Mouse (Mus musculus): Measurements from ENCODE around the gene Ccr8.

Ccr8 gene

DNA sequence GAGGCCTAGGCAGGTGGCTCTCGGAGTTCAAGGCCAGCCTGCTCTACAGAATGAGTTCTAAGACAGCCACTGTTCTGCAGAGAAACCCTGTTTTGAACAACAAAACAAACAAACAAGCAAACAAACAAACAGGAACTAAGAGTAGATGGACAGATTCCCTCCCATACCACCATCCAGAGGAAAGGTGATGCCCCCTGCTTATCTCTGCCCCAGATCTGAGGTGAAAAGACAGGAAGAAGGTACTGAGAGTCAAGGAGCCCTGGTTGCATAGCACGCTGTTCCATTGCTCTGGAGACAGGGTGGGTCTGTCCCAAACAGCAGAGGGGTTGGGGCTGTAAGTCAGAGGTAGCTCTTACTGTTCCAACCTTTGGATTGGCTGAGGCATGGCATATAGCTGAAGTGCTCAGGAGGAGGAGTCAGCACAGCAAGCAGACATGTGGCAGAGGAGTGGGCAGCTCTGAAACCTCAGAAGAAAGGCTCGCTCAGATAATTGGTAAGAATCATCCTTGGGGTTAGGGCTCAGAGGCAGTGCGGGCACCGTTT is at the start of gene Ccr8:
Gene Ccr8, plus strand, starts transcription at position 419 of the 543 bp plus-strand sequence.
- no peak for DNase-seq (ENCODE audit: low spot score)

GRCm38 (mm10) chr9:120043115-120043514 is 48.8 kb upstream of the Ccr8 start:
- peak; percentile 32 for DNase-seq (ENCODE audit: low spot score)

- no peak for DNase-seq (ENCODE audit: low spot score)
These were observed 43.4 kb upstream of the Ccr8 start for GRCm38 (mm10) chr9:120048495-120048894.

DNA sequence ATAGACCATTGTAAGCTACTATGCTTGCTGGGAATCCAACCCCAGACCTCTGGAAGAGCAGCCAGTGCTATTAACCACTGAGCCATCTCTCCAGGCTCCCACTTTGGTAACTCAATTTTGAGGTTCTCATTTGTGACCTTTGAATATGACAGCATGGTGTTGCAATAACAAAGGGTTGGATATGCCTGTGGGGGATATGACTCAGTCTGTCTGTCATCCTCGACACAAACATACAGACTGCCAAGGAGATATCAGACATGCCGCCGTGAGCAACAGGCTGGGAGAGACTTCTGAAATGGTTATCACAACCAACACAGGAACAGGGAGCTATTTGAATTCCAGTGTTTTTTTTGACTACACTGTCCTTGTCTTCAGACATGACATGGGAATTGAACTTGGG is 42.5 kb upstream of the Ccr8 start:
- no peak for DNase-seq (ENCODE audit: low spot score)

DNA sequence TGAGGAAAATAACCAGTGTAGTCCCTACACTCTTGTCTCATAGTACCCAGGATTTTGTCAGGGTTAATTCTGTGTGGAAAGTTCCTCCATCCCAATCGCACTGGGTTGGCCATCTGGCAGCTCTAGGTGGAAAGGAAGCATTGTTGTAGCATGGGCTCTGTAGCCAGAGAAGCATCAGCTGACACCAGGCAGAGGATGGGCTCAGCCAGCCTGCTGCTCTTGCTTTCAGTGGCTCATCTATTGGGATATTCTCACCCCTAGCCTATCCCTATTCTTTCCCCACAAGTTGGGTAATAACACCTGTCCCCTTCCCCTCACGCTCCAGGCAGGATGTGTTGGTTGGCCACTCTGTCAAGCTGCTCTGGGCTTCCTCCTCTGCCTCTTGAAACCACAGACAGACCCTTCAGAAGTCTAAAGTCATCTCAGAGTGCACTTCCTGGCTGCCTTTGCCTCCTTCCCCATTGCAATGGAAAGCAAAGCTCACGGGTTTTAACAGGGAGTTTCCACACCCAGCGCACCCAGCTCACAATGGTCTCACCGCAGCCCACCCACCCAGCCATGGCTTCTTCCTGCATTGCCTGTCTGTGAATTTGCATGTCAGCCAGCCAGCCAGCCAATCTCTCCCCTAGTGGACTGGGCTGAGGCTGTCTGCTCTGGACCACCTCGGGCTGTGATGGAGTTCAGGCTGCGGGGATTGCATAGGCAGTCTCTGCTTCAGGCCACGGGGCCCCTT is 37.2 kb upstream of the Ccr8 start:
- DNase-seq (ENCODE audit: low spot score) = peak; percentile 21

GRCm38 (mm10) chr9:120056201-120056600 is 35.7 kb upstream of the Ccr8 start:
- no peak for DNase-seq (ENCODE audit: low spot score)

GRCm38 (mm10) chr9:120058730-120059129 is 33.2 kb upstream of the Ccr8 start:
- DNase-seq (ENCODE audit: low spot score) = peak; percentile 21

- DNase-seq (ENCODE audit: low spot score) = no peak
These were observed 27.6 kb upstream of the Ccr8 start for GRCm38 (mm10) chr9:120064317-120064716.

- no peak for DNase-seq (ENCODE audit: low spot score)
These were observed 24.3 kb upstream of the Ccr8 start for GRCm38 (mm10) chr9:120067609-120068008.

GRCm38 (mm10) chr9:120068047-120068446 is 23.9 kb upstream of the Ccr8 start:
- no peak for DNase-seq (ENCODE audit: low spot score)

- DNase-seq (ENCODE audit: low spot score) = no peak
These were observed 22.1 kb upstream of the Ccr8 start, which contains the start of gene Cx3cr1 for GRCm38 (mm10) chr9:120069779-120070178. Gene Cx3cr1, minus strand, starts transcription at chr9:120069879.

DNA sequence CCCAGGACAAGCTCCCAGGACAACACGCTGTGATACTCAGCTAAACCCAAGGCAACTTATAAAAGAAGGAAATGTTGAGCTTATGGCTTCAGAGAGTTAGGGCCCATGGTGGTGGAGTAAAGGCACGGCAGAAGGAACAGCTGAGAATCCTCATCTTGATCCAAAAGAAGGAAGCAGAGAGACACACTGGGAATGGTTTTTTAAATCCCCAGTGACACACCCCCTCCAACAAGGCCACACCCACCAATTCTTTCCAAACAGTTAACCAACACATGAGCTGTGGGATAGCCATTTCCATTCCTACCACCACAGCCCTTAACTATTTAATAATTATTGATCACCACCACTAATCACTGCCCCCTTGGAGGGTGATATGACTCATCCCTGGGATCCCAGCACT is 20.7 kb upstream of the Ccr8 start:
- DNase-seq (ENCODE audit: low spot score) = no peak

DNA sequence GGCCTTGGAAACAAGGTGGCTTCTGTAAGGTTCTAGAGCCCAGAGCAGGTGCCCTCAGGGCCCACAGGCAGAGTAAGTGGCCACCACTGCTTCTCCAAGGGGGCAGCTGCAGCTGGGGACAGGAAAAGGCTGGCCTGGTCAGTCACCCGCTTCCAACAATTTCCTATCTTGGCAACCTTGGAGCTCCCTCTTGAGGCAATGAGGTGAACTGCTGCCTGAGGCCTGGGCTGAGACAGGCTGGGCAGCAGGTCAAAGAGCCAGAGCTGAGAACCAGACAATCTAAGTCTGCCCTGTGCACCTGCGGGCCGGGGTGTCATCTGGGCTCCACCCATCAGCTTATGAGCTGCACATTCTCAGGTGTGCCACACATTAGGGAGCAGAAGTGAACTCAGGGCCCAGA is 18.7 kb upstream of the Ccr8 start:
- DNase-seq (ENCODE audit: low spot score) = peak; percentile 72

DNA sequence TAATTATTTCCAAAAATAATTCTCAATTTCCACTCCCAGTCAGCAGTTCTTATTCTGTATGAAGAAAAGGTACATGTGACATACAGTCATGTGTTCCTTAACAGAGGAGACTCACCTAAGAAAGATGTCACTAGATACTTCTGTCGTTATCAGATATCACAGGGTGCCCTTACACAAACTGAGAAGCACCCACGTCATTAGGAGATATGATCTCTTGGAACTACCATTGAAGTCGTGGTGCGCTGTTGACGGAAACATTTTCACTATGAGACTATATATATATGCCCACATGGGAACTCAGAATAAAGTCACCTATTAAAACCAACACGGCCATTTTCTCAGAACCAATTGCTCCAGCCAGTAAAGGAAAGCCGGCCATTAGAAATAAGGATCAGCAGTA is 17.4 kb upstream of the Ccr8 start:
- DNase-seq (ENCODE audit: low spot score) = no peak

DNA sequence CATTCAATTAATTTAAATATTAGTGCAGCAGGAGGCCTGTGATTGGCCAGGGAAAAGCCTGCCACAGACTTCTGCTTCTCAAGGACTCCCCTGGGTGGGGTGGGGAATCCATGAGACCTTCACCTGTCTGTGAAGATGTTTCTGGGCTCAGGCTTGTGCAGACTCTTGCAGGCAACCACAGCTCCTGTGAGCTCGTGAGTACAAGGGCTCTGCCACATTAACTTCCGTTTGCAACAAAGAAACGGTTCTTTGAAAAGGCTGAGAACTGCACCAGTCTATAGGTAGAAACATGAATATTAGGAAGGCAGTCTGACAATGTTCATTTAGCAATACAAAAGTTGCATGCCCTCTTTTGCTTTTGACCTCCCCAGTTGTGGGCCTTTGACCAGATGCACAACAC is 13.7 kb upstream of the Ccr8 start:
- no peak for DNase-seq (ENCODE audit: low spot score)

DNA sequence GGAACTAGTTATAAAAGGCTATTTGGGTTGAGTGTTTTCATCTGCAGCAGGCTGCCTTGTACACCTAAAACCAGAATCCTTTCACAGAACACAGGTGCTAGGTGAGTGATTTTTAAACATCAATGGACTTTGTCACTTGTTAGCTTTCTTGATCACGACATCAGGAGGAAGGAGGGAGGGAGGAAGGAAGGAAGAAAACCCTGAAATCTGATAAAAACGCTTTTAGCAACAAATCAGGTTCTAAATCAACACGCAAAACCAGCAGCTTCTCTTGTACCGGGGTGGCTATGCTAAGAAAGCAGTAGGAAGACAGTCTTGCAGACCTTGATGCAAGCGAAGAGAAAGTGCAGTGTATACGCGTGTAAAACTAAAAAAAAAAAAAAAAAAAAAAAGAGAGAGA is 12.0 kb upstream of the Ccr8 start:
- no peak for DNase-seq (ENCODE audit: low spot score)

GRCm38 (mm10) chr9:120080546-120081108 is 11.3 kb upstream of the Ccr8 start:
- DNase-seq (ENCODE audit: low spot score) = no peak

- DNase-seq (ENCODE audit: low spot score) = no peak
These were observed 10.7 kb upstream of the Ccr8 start for GRCm38 (mm10) chr9:120081247-120081646.

GRCm38 (mm10) chr9:120081967-120082366 is 9.9 kb upstream of the Ccr8 start:
- DNase-seq (ENCODE audit: low spot score) = no peak

DNA sequence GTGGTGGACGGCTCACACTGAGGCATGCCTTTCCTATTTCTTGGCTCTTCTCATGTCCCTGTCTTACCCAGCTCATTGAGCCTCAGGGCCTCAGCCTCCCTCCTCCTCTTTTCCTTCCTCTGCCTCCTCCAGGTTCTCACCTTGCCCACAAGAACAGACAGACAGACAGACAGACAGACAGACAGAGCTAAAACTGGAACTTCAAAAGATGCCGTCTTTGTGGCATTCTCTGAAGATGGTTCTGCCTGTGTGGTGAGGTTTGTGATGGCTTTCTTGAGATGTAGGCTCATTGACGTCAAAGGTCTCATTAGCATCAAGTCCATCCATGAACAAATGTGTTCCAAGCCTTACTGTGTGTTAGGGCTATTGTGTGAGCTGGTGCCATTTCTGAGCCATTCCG is 9.2 kb upstream of the Ccr8 start:
- no peak for DNase-seq (ENCODE audit: low spot score)

GRCm38 (mm10) chr9:120083158-120083894 is 8.6 kb upstream of the Ccr8 start:
- DNase-seq (ENCODE audit: low spot score) = peak; percentile 14

- no peak for DNase-seq (ENCODE audit: low spot score)
These were observed 7.5 kb upstream of the Ccr8 start for GRCm38 (mm10) chr9:120084406-120084805.

DNA sequence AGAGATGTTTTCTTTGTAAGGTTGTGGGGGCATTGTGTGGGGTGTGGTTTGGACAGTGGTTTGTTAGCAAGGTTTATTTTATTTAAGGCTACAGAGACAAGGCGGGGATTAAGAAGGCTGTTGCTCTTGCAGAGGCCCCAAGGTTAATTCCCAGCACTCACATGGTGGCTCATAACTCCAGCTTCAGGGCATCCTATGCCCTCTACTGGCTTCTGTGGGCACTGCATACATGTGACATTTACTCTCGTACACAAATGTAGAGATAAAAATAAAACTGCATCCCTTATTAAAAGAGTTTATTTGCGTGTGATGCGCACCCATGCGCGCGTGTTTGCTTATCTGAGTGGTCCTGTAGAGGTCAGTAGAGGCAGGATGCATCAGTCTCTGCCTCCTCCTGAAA is 2.8 kb upstream of the Ccr8 start:
- no peak for DNase-seq (ENCODE audit: low spot score)

Measured in lung, postnatal 25 days (tissue).